Mouse (Mus musculus): ENCODE results near the gene Lrp5.
"Not testable (repeated sequence)": the region's sequence is repeated elsewhere in the genome, so short reads cannot be mapped to it uniquely, and the experiment has no call there.

Gene Lrp5

DNA sequence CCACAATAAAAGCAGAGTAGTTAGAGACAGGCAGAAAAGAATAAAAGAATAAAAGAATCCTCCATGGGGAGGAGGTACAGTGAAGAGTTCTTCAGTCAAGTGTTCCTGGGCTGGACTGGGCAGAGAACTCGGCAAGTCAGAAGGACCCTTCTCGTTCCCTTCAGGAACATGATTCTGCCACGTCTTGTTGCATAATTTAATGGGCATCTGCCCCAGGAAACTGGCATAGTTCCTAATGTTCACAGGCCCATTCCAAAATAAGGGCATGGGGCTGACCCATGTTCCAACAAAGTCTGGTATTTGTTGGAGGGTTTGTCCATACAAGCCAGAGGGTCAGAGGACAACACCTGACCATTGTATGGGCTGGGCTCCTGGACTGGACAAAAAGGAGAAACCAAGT is 8.6 kb upstream of the Lrp5 start:
- no peak for DNase-seq

- no peak for DNase-seq
These were observed 8.1 kb upstream of the Lrp5 start for GRCm38 (mm10) chr19:3694476-3694875.

- no peak for DNase-seq
These were observed 6.2 kb upstream of the Lrp5 start for GRCm38 (mm10) chr19:3692414-3693145.

DNA sequence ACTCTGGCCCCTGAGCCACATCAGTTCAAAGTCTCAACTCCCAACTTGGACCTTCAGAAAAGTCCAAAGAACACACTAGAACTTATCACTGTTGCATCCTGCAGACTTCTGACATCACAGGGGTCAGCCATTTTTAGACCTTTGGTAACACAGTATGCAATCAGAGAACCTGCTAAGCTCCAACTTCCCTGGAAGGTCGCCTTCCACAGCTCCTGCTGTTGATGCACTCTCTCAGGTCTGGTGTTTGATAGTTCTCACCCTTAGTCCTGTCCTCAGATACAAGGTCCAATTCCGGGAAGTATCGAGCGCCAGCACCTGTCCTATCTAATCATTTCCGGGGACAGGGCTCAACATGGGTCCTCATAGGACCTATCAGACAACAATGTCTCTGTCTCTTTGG is 5.0 kb upstream of the Lrp5 start:
- DNase-seq = no peak

- no peak for DNase-seq
These were observed 1.4 kb upstream of the Lrp5 start for GRCm38 (mm10) chr19:3687676-3688171.

GRCm38 (mm10) chr19:3685611-3686214 is 651 bp downstream of the Lrp5 start:
- DNase-seq = peak in 1 of 2 experiments; percentile 49

- no peak for DNase-seq
These were observed 1.3 kb downstream of the Lrp5 start for GRCm38 (mm10) chr19:3684957-3685580.

DNA sequence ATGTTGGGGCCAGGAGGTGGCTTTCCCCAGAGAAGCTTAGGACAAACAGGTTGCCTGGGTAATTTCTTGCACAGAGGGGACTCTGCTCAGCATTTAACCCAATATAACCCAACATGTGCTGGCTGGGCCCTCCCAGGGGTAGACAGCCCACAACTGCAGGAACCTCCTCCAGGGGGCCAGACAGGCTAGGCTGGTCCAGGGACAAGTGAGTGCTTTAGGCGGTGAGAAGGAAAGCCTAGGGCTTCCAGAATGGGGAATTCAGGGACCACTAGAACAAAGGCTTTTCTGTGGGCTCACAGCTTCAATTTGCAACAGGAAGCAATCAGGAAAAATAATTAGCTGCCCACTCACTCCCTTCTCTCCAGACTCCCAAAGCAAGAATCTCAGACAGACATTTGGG is 1.9 kb downstream of the Lrp5 start:
- DNase-seq = no peak

- DNase-seq = no peak
These were observed 4.9 kb downstream of the Lrp5 start for GRCm38 (mm10) chr19:3681310-3681934.

DNA sequence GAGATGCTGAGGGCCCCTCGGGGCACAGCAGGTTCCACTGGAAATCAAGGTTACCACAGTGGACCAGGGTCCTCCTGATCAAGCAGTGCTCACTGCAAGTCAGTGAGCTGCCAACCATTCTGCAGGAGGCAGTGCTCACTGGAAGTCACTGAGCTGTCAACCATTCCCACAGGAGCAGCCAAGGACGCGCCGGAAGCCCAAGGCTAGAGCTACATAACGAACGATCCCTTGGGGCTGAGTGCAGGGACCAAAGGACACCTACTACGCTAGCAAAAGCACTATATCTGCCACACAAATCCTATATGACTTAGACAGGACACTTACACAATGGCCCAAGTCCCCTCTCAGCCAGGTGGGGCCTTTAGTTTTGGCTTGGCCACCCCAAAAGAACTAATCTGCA is 5.6 kb downstream of the Lrp5 start:
- no peak for DNase-seq

- no peak for DNase-seq
These were observed 12.1 kb downstream of the Lrp5 start for GRCm38 (mm10) chr19:3674122-3674855.

DNA sequence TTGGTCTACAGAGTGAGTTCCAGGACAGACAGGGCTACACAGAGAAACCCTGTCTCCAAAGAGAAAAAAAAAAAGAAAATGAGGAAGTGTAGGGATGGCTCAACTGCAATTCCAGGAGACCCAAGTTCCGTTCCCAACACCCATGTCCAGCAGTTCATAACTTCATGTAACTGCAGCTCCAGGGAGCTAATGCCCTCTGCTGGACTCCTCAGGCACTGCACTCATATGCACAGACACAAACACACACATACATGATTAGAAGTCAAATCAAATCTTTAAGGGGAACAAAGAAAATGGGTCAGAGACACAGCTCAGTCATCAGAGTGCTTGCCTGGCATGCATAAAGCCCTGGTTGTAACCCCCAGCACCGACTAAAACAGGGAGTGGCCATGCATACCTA is 13.2 kb downstream of the Lrp5 start:
- no peak for DNase-seq

DNA sequence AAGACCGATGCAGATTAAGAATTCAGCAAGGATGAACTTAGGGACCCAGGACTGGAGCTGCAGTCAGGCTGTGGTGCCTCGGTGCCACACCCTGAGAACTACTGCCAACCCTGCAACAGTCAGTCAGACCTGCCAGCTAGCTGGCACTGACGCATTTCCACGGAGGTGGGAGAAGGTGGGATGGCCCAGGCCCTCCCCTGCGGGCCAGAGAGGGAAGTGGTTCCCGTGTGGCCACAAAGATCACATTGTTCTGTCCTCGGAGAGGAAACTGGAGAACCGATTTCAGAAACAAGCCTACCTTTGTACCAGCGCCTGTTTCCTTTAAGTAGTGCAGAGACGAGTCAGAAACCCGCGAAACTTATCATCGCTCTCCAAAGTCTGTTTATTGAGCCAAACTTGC is 17.3 kb downstream of the Lrp5 start:
- peak; percentile 38 to 49 for DNase-seq

- no peak for DNase-seq
These were observed 17.8 kb downstream of the Lrp5 start for GRCm38 (mm10) chr19:3668551-3668950.

DNA sequence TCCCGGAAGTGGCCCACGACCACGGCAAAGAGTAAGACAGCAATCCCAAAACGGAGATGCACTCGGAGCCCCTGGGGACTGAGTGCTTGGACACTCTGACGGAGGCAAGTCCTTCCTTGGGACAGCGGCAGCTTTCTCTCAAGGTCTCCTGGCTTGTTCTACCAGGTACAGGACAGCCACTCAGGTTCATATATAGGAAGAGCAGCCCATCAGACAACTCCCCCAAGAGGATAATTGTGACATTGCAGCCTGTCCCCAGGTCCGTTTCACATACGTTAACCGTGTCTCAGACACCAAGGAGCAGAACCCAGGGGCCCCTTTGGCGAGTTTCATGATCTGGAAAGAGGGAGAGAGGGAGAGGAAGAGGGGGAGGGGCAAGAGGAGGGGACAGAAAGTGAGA is 18.4 kb downstream of the Lrp5 start:
- DNase-seq = no peak

DNA sequence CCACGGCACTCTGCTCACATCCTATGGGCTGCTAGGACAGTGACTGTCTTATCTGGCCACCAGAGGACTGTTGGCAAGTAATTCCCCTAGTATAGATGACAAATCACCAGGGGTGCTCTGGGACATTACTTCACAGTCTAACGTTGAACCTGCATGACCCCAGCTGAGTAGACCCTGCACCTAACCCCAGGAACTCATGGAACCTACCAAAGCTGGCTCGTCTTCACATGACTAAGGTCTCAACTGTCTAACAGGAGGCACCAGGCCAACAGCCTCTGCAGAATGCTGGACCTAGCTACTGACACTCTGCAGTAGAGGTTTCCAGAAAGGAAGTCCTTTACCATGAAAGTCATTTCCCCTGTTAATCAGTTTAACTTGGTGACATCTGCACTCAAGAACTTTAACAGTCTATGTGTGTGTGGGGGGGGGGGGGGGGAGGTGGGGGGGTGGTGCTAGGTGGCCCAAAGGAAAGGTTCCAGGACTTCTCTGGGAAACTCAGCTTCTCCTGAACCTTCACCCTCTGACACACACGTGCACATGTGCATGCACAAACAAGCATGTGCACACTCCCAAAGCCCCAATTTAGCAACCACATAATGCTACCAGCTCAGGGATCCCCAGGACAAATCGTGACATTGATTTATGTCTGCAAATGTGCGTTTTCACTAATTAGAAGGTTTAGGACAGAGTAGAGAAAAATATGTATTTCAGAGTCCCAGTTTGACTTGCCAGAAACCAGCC is 19.0 kb downstream of the Lrp5 start:
- DNase-seq = no peak

GRCm38 (mm10) chr19:3666632-3667031 is 19.7 kb downstream of the Lrp5 start:
- no peak for DNase-seq

DNA sequence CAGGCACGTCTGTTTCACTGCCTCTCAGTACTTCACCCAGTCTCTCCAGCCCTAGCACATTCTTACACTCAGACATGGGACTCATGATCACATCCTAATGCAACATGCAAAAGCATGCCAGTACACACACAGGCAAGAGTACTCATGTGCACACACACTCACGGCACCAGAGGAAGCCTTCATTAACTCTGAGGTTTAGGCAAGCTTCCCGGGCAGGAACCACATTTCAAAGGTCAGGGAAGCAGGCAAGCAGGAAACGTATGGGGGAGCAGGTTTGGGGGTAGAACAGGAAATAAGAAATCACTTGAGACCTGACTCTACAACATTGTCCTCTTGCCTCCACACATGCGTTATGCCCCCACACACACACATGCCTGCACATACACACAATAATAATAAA is 20.9 kb downstream of the Lrp5 start:
- peak in 1 of 2 experiments; percentile 49 for DNase-seq

DNA sequence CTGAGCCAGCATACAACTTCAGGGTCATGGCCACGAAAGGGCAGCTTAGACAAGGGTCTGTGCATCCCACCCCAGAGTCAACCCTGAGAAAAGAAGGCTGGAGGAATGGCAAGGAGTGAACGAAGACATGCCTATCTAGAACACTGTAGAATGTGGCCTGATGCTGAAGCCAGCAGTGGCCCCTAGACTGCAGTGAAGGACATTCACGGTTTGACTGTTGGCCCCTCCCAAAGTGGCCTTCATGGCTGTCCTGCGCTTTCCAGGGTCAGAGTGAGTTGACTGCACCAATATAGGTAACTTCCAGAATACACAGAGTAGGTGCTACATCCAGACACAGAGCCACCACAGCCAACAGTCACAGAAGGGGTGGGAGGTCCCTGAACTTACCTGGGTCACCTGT is 28.4 kb downstream of the Lrp5 start:
- no peak for DNase-seq

DNA sequence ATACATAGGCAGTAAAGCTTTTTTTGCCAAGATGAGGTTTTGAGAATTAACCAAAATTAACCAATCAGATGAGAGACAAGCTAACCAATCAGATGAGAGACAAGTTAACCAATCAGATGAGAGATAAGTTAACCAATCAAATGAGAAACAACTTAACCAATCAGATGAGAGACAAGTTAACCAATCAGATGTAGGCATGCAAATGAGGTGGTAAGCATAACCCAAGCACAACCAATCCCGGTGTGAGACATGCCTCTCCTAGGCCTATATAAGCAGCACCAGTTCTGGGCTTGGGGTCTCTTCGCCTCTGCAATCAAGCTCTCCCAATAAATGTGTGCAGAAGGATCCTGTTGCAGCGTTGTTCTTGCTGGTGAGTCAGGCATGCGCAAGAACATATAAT is 29.3 kb downstream of the Lrp5 start:
- DNase-seq = not testable (repeated sequence)

DNA sequence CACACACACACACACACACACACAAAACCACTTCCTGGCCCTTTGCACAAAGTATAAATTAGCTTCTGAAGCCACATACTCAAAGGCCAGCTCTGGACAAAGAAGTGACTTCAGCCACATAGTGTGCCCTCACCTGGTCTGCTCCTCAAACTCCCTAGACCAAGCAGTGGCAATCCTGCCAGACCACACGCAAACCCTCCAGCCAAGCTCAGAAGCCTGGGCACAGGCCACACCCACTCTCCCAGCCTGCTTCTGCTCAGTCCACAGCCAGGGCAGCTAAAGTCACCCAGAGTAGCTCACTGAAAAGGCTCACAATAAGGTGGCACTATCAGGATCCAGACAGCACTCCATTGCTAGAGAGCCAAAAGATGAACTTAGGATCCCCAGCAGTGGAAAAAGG is 30.2 kb downstream of the Lrp5 start:
- DNase-seq = no peak

DNA sequence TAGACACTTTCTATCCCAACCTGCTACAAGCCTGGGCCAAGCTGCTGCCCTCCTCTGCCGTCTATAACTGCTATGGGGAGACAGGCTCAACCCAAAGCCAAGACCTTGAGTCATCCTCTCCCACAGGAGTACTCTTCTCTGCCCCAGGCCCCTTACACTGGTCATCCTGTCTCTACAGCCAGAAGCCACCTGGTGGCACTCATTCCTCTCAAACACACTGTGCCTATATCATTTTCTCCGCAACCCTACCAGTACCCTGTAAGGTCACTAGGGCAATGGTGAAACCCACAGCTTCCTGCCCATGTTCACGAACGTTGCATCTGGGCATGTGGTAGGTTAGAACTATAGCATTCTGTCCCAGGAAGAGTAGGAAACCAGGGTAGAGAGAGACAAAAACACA is 31.4 kb downstream of the Lrp5 start:
- DNase-seq = peak; percentile 42 to 55

Measured in thymus, postnatal 36 days (tissue).